Mouse (Mus musculus) spleen, adult 2 months (tissue): ENCODE results near the gene Pbrm1. TPM values are rescaled to one million over a fixed set of nuclear protein-coding genes. Genes with fewer than 3 reads are reported as not detected.

Experiments
- DNase-seq, 2 experiments: peaks; one replicate each; pipeline versions ENCODE4 v3.0.0 to v3.0.0-alpha.2; 2012 to 2021; ENCODE audit warnings: low spot score in 2 of 2, low read depth in 1 of 2
- H3K27ac ChIP-seq: fragments of 200-500 bp; 2 replicates; pipeline ENCODE4 v1.5.1; 2012; ENCODE audit warnings: low read length, inconsistent platforms; ENCODE audit not compliant: insufficient read depth
- H3K27me3 ChIP-seq: fragments of 200-500 bp; 2 replicates; pipeline ENCODE4 v1.6.1; 2012; ENCODE audit warnings: mild to moderate bottlenecking, moderate library complexity, low read length, inconsistent platforms; ENCODE audit not compliant: control insufficient read depth, insufficient read depth
- H3K36me3 ChIP-seq: fragments of 200-500 bp; 2 replicates; pipeline ENCODE4 v1.6.1; 2012; ENCODE audit warnings: mild to moderate bottlenecking, low read length, inconsistent platforms; ENCODE audit not compliant: control insufficient read depth, insufficient read depth
- H3K4me1 ChIP-seq: fragments of 200-500 bp; 2 replicates; pipeline ENCODE4 v1.6.1; 2011; ENCODE audit warnings: inconsistent platforms; ENCODE audit not compliant: control insufficient read depth, insufficient read depth, insufficient read length
- H3K4me3 ChIP-seq: fragments of 200-500 bp; 2 replicates; pipeline ENCODE4 v1.5.1; 2011; ENCODE audit warnings: mild to moderate bottlenecking, inconsistent platforms; ENCODE audit not compliant: insufficient read depth, insufficient read length; ENCODE audit errors: extremely low read depth
- CTCF ChIP-seq: fragments of 200-500 bp; IDR thresholded peaks from 2 replicates; pipeline ENCODE4 v1.5.1; 2011; ENCODE audit warnings: mild to moderate bottlenecking, inconsistent platforms; ENCODE audit not compliant: insufficient read depth, insufficient read length, insufficient replicate concordance; ENCODE audit errors: extremely low read depth
- POLR2A ChIP-seq: fragments of 200-500 bp; IDR thresholded peaks from 2 replicates; pipeline ENCODE4 v1.6.1; 2011; ENCODE audit warnings: low read depth, low read length, inconsistent platforms
- WGBS: fragments of 180-500 bp; shearing (Covaris S2); methylation state at CpG from one replicate; pipeline ENCODE4 v1.1.7; 2018; 5-methylcytosine and 5-hydroxymethylcytosine counted together
- polyA plus RNA-seq: library from polyadenylated mRNA; depleted of rRNA; stranded (reverse); fragments of >200 nt; gene quantifications from 2 replicates; pipeline ENCODE4 v1.2.3, GENCODE M21; 2012; rRNA removed

Pbrm1 gene
- polyA plus RNA-seq, 1 experiment, result 9.2 TPM

DNA sequence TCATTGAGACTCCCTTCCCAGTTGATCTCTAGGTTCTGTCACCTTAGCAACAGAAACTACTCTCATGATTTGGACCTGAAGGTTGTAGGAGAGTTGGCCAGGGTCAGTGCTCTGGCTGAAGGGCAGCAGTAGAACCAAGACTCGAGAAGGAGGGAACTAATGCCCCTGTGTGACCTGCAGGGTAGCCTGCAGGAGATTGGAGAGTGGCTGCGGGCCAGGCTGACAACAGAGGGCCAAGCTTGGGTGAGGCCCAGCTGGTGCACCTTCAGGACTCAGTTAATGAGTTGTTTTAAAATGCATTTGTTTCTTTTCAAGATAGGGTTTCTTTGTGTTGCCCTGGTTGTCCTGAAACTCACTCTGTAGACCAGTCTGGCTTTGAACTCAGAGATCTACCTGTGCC lies 146.1 kb downstream of the Pbrm1 start:
- H3K36me3 ChIP-seq, result no peaks in the 10 kb centered on the region
- 68% methylated on average over 2 of the region's 2 CpGs for WGBS
- no peak overlapping the region for H3K4me3 ChIP-seq
- DNase-seq, result no peak
- H3K4me1 ChIP-seq, result no peaks in the 10 kb centered on the region; the same call in 1 of the 2 replicates
- no peaks in the 10 kb centered on the region for H3K27me3 ChIP-seq
- H3K27ac ChIP-seq, result no peak overlapping the region
- TF ChIP-seq POLR2A, result no peak
- no peak for TF ChIP-seq CTCF

DNA sequence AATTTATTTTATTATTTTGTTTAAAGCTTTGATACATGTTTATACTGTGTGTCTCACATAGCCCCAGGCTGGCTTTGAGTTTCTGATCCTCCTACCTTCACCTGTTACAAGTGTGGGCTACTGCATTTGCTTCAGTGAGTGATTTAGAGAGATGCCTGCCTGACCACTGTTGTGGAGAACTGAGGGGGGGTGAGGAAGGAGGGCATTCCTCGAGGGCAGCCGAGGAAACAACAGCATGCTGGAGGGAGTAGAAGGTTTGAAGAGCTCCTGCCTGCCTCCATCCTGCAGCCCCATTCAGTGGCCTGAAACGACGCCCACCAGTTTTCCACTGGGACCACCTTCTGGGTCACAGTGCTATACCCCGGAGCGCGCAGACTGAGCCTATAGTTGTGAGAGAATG lies 146.5 kb downstream of the Pbrm1 start:
- TF ChIP-seq POLR2A (no peak), CTCF (no peak)
- H3K4me1 ChIP-seq, result no peaks in the 10 kb centered on the region; the same call in 1 of the 2 replicates
- no peak for DNase-seq
- WGBS, result 35% methylated on average over 7 of the region's 7 CpGs
- no peak overlapping the region for H3K27ac ChIP-seq
- H3K27me3 ChIP-seq, result no peaks in the 10 kb centered on the region
- H3K4me3 ChIP-seq, result no peak overlapping the region
- no peaks in the 10 kb centered on the region for H3K36me3 ChIP-seq

DNA sequence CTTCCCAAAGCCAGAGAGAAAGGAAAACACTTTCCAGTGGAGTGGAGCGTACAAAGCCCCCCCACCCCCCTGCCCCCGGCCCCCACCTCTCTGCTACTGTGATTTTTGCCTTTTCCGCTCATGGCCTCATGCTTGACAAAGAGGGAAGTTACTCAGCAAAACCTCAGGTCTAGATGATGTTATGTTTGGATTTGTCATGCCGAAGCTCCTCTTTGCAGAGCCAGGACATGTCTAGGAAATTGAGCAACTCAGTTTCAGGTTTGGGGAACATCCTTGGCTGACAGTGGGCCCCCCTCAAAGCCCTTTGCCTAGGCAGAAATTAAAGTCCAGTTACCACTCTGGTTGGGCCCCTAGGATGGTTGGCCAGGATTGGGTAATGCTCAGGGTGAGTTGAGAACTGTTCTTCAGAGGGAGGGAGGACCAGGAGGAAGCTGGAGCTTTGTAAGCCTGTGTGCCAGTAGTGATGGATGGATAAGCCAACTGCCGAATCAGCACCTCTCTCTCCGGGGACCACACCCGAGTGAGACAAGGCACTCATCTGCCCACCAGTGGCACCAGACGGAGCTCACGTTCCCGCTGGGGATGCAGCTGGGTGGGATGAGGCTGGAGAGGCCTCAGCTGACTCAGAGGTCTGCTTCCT lies 147.2 kb downstream of the Pbrm1 start:
- Histone ChIP-seq H3K4me1 (no peaks in the 10 kb centered on the region; the same call in 1 of the 2 replicates), H3K27me3 (no peaks in the 10 kb centered on the region), H3K27ac (no peak overlapping the region), H3K36me3 (peaks cover 3% of the 10 kb centered on the region), H3K4me3 (no peak overlapping the region; the same call in 1 of the 2 replicates)
- WGBS, result 11% methylated on average over 10 of the region's 10 CpGs
- TF ChIP-seq POLR2A (no peak), CTCF (no peak)
- DNase-seq, result no peak

DNA sequence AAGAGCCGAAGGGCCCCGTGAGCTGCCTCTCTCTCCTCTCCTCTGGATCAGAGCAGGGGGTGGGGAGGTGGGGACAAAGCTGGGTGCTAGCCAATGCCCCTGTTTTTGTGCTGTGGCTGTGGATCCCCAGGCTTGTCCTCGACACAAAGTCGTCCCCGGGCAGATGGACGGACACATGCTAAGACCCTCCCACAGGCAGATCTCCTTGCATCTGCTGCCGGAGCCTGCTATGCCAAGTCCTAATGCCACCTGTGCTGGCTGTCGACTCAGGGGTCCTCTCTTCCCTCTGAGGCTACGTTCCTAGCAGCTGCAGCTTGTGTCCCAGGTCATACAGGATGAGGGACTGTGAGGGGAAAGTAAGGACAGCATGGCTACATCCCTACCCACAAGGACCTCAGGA lies 147.9 kb downstream of the Pbrm1 start:
- Histone ChIP-seq H3K4me3 (no peak overlapping the region), H3K36me3 (peaks cover 11% of the 10 kb centered on the region), H3K4me1 (no peaks in the 10 kb centered on the region; the same call in 1 of the 2 replicates), H3K27ac (no peak overlapping the region), H3K27me3 (no peaks in the 10 kb centered on the region)
- WGBS, result 55% methylated on average over 9 of the region's 9 CpGs
- DNase-seq, result no peak
- no peak for TF ChIP-seq POLR2A
- no peak for TF ChIP-seq CTCF

GRCm38 (mm10) chr14:31168425-31168824 lies 149.5 kb downstream of the Pbrm1 start, which contains the start of gene Stab1:
TSS of gene Stab1 (minus strand) at chr14:31168641.
- H3K4me3 ChIP-seq, result no peak within 1 kb of the TSS
- no peak for DNase-seq
- no peak for TF ChIP-seq POLR2A
- TF ChIP-seq CTCF, result no peak
- no peaks in the 10 kb centered on the region for H3K27me3 ChIP-seq
- H3K27ac ChIP-seq, result no peak within 1 kb of the TSS
- H3K36me3 ChIP-seq, result peaks cover 25% of the 10 kb centered on the region
- 19% methylated on average over 10 of the region's 10 CpGs for WGBS
- no peaks in the 10 kb centered on the region; the same call in 1 of the 2 replicates for H3K4me1 ChIP-seq

GRCm38 (mm10) chr14:31169508-31169907 lies 150.6 kb downstream of the Pbrm1 start:
- no peak for DNase-seq
- TF ChIP-seq POLR2A (no peak), CTCF (no peak)
- WGBS, result 34% methylated on average over 6 of the region's 6 CpGs
- Histone ChIP-seq H3K4me3 (no peak overlapping the region), H3K27ac (no peak overlapping the region), H3K4me1 (no peaks in the 10 kb centered on the region; the same call in 1 of the 2 replicates), H3K36me3 (peaks cover 33% of the 10 kb centered on the region), H3K27me3 (no peaks in the 10 kb centered on the region)

DNA sequence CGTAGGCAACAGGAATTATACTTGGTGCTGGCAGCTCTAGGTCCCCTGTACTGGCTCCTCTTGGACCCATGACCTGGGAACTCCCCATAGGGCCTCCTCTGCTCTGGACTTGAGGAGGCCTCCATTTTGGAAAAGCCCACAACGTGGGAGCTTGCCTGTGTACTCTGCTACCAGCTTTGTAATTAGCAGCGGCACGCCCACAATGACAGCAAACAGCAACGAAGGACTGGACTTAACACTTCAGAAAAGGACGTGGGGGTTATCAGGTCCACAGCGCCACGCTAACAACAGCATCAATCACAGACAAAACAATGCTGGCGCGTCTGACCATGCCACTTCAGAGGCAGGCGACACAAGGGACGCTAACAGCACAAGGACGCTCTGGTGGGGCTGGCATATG lies 152.0 kb downstream of the Pbrm1 start:
- H3K4me1 ChIP-seq, result no peaks in the 10 kb centered on the region; the same call in 1 of the 2 replicates
- TF ChIP-seq POLR2A, result no peak
- no peak for TF ChIP-seq CTCF
- peaks cover 43% of the 10 kb centered on the region for H3K36me3 ChIP-seq
- no peak for DNase-seq
- H3K27me3 ChIP-seq, result no peaks in the 10 kb centered on the region
- H3K4me3 ChIP-seq, result no peak overlapping the region
- 91% methylated on average over 13 of the region's 13 CpGs for WGBS
- no peak overlapping the region for H3K27ac ChIP-seq

Other genes with a start within 250 kb of the Pbrm1 start
- 13.0 and 18.0 TPM in 2 replicates for gene Tmem110, start 193.5 kb upstream of the Pbrm1 start, polyA plus RNA-seq
- gene Mustn1, start 139.9 kb upstream of the Pbrm1 start, polyA plus RNA-seq, result 4.9 and 7.3 TPM in 2 replicates
- gene Itih4, start 132.7 kb upstream of the Pbrm1 start, polyA plus RNA-seq, result 0.50 and 1.2 TPM in 2 replicates
- 1.4 TPM in 2 replicates for gene Itih3, start 95.4 kb upstream of the Pbrm1 start, polyA plus RNA-seq
- gene Itih1, start 75.8 kb upstream of the Pbrm1 start, polyA plus RNA-seq, result 0.02 TPM in 1 of 2 replicates, not detected in the other
- 1.7 and 2.0 TPM in 2 replicates for gene Nek4, start 67.8 kb upstream of the Pbrm1 start, polyA plus RNA-seq
- gene Glt8d1, start 17.7 kb upstream of the Pbrm1 start, polyA plus RNA-seq, result 5.4 and 7.4 TPM in 2 replicates
- gene Spcs1, start 17.5 kb upstream of the Pbrm1 start, polyA plus RNA-seq, result 49.4 and 50.8 TPM in 2 replicates
- 13.0 and 16.3 TPM in 2 replicates for gene Gnl3, start within 50 bp of the Pbrm1 start, polyA plus RNA-seq
- 33.3 and 44.2 TPM in 2 replicates for gene Smim4, start 109.8 kb downstream of the Pbrm1 start, polyA plus RNA-seq
- gene Nt5dc2, start 111.9 kb downstream of the Pbrm1 start, polyA plus RNA-seq, result 30.3 and 46.4 TPM in 2 replicates
- gene Stab1, start 149.5 kb downstream of the Pbrm1 start, polyA plus RNA-seq, result 42.1 and 44.3 TPM in 2 replicates
- gene Tnnc1, start 189.2 kb downstream of the Pbrm1 start, polyA plus RNA-seq, result 0.18 and 0.62 TPM in 2 replicates
- 257 and 263 TPM in 2 replicates for gene Nisch, start 197.8 kb downstream of the Pbrm1 start, polyA plus RNA-seq
- 4.0 and 4.3 TPM in 2 replicates for gene Sema3g, start 198.7 kb downstream of the Pbrm1 start, polyA plus RNA-seq
- gene Phf7, start 232.2 kb downstream of the Pbrm1 start, polyA plus RNA-seq, result 4.9 and 6.3 TPM in 2 replicates
- 31.8 and 40.6 TPM in 2 replicates for gene Bap1, start 232.3 kb downstream of the Pbrm1 start, polyA plus RNA-seq